Mouse (Mus musculus) kidney, adult 11 months (tissue): ENCODE measurements around the gene Cyba.
A peak's percentile ranks its signal among the peaks of the same experiment; 100 is the strongest.

Experiments used
- DNase-seq: peaks from one replicate; pipeline ENCODE4 v3.0.0; 2022

Cyba gene

DNA sequence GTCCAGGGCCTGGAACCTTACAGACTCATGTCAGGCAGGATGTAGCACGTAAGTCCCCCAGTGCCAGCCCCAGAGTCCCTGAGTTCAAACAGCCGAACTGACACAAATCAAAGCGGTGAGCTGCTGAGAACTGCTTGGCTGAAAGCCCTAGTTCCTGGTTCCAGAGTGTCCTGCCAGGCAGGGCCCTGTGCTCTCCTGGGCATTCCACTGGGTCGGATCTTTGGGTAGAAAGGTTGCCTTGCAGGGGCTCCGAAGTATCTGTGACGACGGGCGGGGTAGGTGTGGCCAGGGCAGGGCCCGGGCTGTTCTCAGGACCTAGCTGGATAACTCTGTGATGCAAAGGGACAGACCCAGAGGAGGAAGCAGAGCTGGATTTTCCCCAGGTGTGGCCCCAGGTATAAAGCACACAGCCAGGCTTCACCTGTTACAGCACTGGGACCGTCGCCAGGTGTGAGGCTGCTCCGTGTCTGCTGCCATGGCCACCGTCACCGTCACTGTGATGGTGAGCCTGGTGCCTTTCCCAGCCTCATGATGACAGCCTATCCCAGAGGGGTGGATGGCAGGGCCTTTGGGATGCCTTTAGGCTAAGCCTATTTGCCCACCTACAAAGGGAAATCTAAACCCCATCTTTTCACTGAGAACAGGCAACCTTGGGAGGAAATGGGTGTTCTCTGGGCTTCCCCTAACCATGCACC lies 11.2 kb downstream of the Cyba start, which contains the start of gene Il17c:
Gene Il17c, plus strand, starts transcription at position 645 of the 695 bp plus-strand sequence.
- peak; percentile 38 for DNase-seq

DNA sequence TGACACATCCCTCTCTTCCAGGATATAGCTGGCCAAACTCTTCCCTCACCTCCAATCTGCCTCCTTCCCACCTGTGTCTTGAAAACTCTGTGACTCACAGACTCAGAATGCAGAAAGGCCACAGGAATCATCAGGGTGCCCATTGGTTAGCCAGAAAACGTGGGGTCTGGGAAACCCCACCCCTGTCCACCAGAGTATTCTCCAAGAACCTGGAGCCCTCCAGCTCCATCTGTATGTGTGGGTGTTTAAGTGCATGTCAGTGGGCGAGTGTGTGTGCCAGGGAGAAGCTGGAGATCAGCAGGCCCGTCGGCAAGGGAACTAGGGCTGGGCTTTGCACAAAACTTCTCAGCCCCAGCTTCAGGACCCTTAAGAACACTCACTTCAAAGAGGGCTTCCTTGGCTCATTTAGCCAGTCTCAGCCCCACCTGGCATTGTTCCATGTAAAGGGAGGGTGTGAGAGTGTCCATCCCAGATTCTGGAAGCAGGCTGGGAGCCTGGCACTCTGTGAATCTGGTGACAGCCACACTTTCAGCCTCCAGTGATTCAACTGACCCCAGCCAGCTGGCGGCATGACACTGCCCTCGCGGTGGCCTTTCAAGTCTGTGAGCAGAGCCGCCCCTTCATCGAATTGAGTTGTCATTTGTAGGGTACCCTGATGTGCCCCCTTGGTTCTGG lies 12.7 kb downstream of the Cyba start:
- no peak for DNase-seq

DNA sequence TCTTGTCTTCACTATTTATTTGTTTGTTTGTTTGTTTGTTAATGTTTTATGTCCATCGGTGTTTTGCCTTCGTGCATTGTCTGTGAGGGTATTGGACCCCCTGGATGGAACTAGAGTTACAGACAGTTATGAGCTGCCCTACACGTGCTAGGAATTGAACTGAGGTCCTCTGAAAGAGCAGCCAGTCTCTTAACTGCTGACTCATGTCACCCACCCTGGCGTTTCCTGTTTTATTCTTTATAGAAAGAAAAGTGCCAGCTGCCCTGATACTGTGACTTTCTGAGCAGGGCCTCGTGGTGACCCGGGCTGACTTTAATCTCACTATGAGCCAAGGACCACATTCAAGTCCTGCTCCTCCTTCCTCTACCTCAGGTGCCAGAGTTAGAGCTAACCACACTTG lies 17.2 kb downstream of the Cyba start:
- DNase-seq: no peak

DNA sequence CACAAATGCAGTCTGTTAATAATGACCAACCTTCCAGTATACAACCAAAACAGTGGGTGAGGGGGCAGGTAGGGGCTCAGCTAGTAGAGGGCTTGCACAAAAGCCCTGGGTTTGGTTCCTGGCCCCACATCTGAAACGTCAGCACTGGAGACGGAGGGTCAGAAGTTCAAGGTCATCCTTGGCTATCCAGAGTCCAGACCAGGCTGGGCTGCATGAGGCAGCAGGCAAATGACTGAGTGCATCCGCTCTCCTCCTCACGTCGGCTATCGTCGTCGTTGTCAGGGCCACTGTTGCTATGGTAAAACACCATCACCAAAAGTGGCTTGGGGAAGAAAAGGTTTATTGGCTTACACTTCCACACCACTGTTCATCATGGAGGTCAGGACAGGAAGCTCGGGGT lies 18.4 kb downstream of the Cyba start:
- DNase-seq: no peak

DNA sequence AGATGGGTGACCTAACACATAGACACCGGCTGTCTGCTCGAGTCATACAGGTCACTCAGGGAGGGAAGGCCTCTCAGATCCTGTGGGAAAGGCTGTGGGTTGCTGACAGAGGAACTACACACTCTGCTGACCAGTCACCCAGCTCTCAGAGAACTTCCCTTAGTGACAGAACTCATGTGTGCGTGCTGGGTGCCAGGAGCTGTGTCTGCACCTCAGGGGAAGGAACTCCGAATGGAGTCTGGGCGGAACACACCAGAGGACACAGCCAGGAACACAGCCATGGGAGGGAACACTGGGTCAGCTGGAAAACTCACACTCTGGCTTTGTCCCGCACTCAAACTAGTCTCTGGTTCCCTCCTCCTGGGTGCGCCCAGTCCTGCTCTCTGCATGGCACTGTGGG lies 25.1 kb downstream of the Cyba start:
- DNase-seq: no peak

DNA sequence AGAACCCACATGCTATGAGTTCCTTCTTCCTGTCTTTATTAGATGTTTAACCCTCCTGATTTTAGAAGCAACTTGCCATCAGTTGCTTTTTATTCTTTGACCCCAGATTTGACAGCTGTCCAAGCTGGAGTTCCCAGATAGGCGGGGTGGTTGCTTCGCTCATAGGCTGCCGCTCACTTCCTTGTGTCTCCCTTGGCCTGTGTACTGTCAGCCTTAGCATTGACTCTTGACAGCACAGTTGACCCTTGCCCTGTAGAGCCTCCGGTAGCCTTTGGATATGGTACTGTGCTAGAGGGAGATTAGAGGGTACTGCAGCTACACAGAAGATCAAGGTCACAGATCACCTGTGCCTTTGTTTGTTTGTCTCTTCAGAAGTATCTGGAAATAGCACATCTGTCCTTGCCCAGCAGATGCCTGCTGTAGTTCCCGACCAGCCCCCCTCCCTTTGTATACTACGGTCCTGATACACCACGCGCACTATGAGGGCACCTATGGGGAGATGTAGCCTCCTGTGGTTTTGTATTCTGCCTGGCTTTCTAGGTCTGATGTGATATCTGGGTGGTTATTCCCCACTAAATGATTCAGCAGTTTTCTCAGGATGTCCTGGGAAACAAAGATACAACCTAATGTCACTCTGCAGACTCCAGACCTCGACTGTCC lies 27.5 kb downstream of the Cyba start:
- DNase-seq: peak; percentile 81

DNA sequence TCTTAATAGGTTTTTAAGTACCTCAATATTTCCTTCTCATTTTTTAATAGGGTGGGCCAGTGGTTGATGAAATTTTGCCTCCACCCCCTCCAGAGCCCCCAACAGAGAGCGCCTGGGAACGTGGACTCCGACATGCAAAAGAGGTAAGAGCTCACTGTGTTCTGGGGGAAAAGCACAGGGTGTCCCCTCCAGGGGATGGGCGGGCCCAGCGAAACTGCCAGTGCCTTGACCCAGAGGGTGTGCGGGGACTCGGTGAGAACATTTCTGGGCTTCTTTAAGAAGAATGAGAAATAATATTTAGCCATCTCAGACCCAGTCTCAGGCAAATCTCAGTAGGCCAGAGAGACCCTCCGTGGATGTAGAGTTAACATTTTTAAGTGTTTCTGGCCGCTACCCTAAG lies 34.5 kb downstream of the Cyba start:
- DNase-seq: no peak

DNA sequence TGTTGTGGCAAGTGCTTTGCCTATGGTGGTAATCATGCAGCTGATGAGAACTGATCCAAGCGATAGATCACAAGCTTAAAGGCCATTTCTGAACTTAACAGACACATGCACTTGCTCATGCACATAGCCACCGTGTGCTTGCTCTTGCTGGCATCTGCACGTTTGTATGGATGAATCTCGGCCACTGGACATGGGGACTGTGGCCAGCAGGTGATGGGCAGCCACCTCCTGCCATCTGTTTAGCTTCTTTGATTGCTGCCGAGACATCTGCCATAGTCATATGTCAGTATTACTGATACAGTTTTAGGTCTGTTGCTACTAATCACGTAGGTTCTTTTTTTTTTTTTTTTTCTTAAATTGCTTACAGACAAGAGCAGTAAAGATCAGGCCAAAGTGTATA lies 37.4 kb downstream of the Cyba start:
- no peak for DNase-seq

DNA sequence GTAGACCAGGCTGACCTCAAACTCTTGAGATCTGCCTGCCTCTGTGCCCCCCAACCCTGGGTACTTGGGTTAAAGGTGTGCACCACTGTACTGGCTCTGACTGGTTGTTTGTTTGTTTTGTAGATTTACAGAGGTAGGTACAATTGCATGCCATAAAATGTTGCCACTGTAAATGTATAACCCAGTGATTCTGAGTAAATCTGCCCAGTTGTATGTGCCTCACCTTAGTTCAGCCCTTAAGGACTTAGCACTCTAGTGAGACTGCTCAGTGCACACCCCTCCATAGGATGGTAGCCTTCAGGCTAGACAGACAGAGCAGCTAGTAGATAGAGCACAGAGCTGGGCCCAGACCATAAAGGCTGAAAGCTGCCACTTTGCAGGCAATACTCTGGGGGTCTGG lies 39.0 kb downstream of the Cyba start:
- DNase-seq: no peak

DNA sequence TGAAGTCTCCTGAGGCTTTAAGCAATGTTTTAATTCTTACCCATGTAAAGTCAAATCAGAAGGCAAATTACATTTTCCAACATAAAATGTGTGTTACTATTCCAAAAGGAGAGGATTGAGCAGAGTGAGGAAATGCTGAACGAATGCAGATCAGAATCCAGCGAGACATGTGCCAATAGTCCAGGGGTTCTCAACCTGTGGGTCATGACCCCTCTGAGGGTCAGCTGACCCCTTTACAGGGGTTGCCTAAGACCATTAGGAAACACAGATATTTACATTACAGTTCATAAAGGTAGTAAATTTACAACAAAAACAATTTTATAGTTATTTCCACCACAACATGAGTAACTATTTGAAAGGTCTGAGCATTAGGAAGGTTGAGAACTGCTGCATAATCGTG lies 42.0 kb downstream of the Cyba start:
- no peak for DNase-seq

DNA sequence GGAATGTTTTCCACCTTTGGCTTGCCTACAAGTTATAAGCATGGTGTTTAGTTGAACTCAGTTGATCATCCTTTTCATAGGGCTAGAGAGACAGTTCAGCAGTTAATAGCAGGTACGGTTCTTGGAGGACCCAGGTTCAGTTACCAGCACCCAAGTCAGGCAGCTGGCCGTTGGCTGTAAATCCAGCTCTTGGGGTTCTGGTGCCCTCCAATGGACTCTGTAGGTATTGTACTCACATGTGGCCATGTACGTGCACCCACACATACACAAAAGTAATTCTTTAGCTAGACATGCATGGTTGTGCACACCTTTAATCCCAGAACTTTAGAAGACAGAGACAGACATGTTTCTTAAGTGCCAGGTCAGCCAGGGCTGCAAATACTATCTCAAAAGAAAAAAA lies 43.4 kb downstream of the Cyba start:
- DNase-seq: no peak

DNA sequence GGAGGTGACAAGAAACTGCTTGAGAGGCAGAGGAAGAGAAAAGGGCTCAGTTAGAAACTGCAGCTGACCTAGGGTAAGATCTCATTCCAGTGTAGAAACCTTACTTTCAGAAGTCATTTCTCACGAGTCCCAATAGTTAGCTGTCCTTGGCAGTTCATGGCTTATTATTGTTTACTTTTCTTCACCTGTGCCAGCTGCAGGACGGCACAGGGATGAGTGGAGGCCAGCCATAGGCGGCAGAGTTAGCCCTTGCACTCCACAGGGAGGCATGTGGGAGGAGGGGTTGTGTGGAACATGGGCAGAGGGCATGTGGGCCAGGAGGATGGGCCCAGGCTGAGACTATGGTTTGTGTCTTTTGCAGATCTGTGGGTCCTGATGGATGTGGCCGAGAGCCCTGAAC lies 49.7 kb downstream of the Cyba start:
- no peak for DNase-seq

DNA sequence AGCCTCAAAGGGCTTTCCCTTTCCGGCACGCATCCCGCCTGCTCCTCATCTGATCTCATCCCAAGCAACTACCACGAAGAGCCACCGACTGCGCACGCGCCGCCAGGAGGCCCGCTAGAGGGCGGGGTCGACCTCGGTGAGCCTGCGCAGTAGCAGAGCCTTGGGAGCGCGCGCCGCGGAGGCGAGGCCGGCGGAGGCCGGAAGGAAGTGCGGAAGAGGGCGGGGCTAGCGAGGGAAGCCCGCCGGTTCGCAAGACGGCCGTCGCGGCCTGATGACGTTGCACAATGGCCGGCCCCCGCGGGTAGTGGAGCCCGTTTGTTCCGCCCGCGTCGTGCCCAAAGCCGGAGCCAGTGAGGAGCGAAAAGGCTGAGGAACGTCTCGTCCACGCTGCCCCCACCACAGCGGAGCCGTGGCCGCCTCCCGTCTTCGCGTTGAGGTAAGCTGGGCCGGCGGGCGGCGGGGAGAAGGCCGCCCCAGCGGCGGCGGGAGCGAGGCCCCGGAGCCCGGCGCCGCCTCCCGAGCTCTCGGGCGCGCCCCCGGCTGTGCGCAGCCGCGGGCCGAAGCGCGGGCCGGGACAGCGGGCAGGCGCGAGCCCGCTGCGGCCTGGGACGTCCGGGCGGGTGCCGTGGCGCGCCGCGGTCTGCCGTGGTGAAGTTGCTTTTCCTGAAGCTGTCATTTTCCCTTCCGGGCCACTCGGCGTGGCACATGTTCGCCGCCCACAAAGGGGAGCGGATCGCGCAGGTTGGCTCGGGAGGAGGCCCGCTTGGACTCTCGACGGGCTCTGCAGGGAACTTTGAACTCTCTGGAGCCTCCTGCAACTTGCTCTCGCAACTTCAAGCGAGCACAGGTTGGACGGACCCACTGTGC lies 56.1 kb downstream of the Cyba start, which contains the start of gene Zc3h18:
Gene Zc3h18, plus strand, starts transcription at position 245 of the 867 bp plus-strand sequence.
- DNase-seq: peak; percentile 98

DNA sequence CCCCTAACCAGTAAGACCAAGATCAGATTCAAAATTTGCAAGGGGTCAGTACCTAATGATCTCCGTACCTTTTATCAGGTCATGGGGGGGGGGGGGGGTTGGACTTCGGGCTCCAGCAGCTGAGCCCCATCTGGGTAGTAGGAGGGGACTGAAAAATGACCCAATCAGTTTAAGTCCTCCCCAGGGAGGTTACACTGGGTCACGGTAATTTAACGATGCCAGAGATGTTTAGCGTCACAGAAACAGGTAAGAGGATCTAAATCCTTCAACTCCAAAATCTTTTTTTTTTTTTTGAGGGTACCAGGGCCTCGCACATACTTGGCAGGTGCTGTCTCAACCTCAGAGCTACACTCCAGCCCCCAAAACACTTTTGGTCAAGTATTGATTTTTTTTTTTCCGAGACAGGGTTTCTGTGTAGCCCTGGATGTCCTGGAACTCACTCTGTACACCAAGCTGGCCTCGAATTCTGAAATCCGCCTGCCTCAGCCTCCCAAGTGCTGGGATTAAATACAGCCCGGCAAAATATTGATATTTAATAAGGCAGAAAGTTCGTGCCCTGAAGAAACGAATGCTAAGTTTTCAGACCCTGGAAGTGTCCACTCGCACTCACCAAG lies 56.9 kb downstream of the Cyba start:
- no peak for DNase-seq

DNA sequence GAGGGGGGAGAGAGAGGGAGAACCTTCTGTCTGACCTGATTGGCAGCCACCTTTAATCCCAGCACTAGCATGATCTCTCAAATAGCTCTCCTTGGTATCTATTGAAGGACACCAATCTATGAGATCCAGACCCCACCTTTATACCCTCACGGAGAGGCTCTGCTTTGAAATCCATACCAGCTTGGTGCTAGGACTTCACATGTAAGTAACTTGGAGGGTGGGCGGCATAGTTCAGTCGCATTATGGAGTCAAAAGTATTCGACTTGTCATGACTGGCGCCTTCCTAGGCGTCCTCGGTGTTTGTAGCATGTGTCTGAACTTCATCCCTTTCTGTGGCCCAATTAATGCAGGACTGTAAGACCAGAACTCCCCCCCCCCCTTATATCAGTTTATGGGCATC lies 57.4 kb downstream of the Cyba start:
- DNase-seq: no peak
